Mouse (Mus musculus) liver, embryonic 15.5 days (tissue): ENCODE results near the gene Mlana. TPM values are rescaled to one million over a fixed set of nuclear protein-coding genes. Genes with fewer than 3 reads are reported as not detected.
A peak's percentile ranks its signal among the peaks of the same experiment; 100 is the strongest.

Experiments
- ATAC-seq: fragments of 200-750 bp; cut with Nextera tagmentation; 2 replicates; pipeline ENCODE4 v1.8.0; 2017; ENCODE audit warnings: moderate number of reproducible peaks, mild to moderate bottlenecking, moderate library complexity; ENCODE audit not compliant: insufficient read depth
- H3K27ac ChIP-seq: fragments of 300-500 bp; sonication (generic); replicated peaks from 2 replicates; pipeline ENCODE4 v1.5.1; 2015; ENCODE audit warnings: mild to moderate bottlenecking, inconsistent platforms
- H3K27me3 ChIP-seq: fragments of 300-500 bp; sonication (generic); 2 replicates; pipeline ENCODE4 v1.6.1; 2015; ENCODE audit warnings: mild to moderate bottlenecking, inconsistent platforms
- H3K36me3 ChIP-seq: fragments of 300-500 bp; sonication (generic); replicated peaks from 2 replicates; pipeline ENCODE4 v1.6.1; 2015; ENCODE audit warnings: moderate library complexity, mild to moderate bottlenecking, inconsistent platforms
- H3K4me1 ChIP-seq: fragments of 300-500 bp; sonication (generic); replicated peaks from 2 replicates; pipeline ENCODE4 v1.6.1; 2015; ENCODE audit warnings: inconsistent platforms
- H3K4me2 ChIP-seq: fragments of 300-500 bp; sonication (generic); 2 replicates; pipeline ENCODE4 v1.6.1; 2015; ENCODE audit warnings: moderate library complexity, mild to moderate bottlenecking, inconsistent platforms
- H3K4me3 ChIP-seq: fragments of 300-500 bp; sonication (generic); replicated peaks from 2 replicates; pipeline ENCODE4 v1.5.1; 2015; ENCODE audit warnings: mild to moderate bottlenecking, inconsistent platforms
- H3K9ac ChIP-seq: fragments of 300-500 bp; sonication (generic); 2 replicates; pipeline ENCODE4 v1.6.1; 2015; ENCODE audit warnings: moderate library complexity, mild to moderate bottlenecking, inconsistent platforms
- H3K9me3 ChIP-seq: fragments of 300-500 bp; sonication (generic); replicated peaks from 2 replicates; pipeline ENCODE4 v1.6.1; 2016; ENCODE audit warnings: inconsistent platforms
- WGBS: fragments of 180-500 bp; shearing (Covaris S2); methylation state at CpG from one replicate; pipeline ENCODE4 v1.1.7; 2015; ENCODE audit warnings: mixed read lengths; ENCODE audit not compliant: insufficient replicate concordance; 5-methylcytosine and 5-hydroxymethylcytosine counted together
- polyA plus RNA-seq: library from polyadenylated mRNA; unstranded; fragments of >200 nt; fragmentation: Nextera tagmentation; extraction: Ambion mirVana; gene quantifications from 2 replicates; pipeline ENCODE4 v1.2.1, GENCODE M21; 2015

Gene Mlana
- polyA plus RNA-seq, 1 experiment from 2014 or later = not detected

DNA sequence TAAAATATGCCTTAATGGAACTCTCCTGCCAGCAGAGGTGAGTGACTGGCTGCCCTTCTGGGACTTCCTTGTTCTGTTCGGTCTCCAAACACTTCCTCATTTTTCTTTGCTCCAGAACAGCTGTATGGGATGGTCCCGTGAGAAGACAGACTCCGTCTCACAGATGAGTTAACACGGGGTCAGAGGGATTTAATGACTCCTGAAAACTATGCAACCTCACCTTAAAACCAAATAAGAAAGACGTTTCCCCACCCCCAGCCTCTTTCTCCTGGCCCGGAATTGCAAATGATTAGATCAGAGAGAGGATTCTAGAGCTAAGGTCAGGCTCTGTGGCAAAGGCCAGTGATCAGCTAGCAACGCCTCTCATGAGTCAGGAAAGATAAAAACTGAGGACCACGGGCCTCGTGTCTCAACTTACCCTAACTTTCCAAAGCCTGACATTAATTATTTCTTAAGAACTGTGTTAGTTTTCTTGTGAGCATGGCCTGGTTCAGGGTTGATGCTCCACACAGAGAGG lies 22.0 kb upstream of the Mlana start:
- Histone ChIP-seq H3K27ac (no peak overlapping the region), H3K9me3 (no peaks in the 10 kb centered on the region), H3K9ac (no peak overlapping the region), H3K36me3 (no peaks in the 10 kb centered on the region), H3K4me2 (peak overlapping the region; percentile 10; the same call in 1 of the 2 replicates), H3K27me3 (no peaks in the 10 kb centered on the region), H3K4me3 (no peak overlapping the region), H3K4me1 (peaks cover 6% of the 10 kb centered on the region; the same call in 1 of the 2 replicates)
- no peak for ATAC-seq
- 20% methylated on average over 9 of the region's 9 CpGs for WGBS

DNA sequence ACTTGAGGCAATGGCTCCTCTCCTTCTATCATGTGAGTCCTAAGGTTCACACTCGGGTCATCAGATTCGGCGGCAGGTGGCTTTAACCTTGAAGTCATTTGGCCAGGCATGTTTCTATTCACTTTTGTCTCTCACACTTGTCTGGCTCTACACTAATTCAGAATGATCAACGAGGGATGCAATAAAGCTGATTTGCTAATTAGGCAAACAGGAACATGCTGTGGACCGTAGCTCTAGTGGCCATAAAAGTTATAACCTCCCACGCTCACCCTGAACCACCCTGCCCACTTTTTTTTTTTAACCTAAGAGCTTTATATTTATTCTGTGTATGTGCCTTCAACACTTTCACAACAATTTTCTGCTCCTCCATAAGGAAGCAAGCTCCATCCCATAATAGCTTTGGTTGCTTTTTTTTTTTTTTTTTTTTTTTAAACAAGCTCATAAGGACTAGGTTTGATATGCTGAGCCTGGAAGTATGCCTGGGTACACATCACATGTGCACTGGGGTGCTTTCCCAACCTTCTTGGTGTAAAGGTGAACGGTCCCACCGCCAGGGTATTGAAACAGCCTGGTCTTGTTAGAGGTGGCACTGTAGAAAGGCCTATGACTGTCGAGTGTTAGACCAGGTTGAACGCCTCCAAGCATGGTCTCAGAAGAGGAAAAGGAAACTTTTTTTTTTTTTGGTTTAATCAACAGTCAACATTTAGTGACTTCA lies 21.0 kb upstream of the Mlana start:
- Histone ChIP-seq H3K27ac (no peak overlapping the region), H3K9ac (no peak overlapping the region), H3K36me3 (no peaks in the 10 kb centered on the region), H3K4me2 (no peak overlapping the region), H3K27me3 (no peaks in the 10 kb centered on the region), H3K4me3 (no peak overlapping the region), H3K9me3 (no peaks in the 10 kb centered on the region), H3K4me1 (peaks cover 6% of the 10 kb centered on the region; the same call in 1 of the 2 replicates)
- WGBS = 77% methylated on average over 10 of the region's 10 CpGs
- ATAC-seq = no peak

DNA sequence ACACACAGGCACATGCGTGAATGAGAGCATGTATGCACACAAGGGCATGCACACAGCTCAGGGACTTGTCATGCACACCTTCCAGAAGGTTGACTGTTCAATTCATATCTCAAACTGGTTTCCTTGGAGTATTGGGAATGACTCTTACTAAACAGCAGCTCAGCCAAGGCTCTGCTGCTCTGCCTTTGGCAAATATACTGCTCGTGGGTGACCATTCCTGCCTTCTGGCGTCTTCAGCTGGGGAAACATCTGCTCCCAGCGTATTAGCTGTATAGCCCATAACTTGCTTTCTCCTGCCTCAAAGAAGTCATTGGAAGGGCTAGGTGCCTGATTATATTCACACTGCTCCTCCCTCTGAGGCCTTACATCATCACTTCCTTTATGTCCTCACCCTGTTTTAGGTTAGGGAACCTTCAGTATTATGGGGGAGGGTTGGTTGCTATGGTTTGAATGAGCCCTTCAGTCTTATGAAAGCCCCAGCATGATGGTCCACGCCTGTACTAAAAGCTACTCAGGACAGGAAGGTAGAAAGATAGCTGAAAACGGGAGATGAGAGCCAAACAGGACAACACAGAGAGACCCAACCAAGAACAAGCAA lies 19.3 kb upstream of the Mlana start:
- Histone ChIP-seq H3K36me3 (no peaks in the 10 kb centered on the region), H3K4me1 (peaks cover 6% of the 10 kb centered on the region; the same call in 1 of the 2 replicates), H3K27me3 (no peaks in the 10 kb centered on the region), H3K4me2 (no peak overlapping the region), H3K4me3 (no peak overlapping the region), H3K9ac (no peak overlapping the region), H3K27ac (no peak overlapping the region), H3K9me3 (no peaks in the 10 kb centered on the region)
- ATAC-seq = no peak
- WGBS = 67% methylated on average over 6 of the region's 6 CpGs

DNA sequence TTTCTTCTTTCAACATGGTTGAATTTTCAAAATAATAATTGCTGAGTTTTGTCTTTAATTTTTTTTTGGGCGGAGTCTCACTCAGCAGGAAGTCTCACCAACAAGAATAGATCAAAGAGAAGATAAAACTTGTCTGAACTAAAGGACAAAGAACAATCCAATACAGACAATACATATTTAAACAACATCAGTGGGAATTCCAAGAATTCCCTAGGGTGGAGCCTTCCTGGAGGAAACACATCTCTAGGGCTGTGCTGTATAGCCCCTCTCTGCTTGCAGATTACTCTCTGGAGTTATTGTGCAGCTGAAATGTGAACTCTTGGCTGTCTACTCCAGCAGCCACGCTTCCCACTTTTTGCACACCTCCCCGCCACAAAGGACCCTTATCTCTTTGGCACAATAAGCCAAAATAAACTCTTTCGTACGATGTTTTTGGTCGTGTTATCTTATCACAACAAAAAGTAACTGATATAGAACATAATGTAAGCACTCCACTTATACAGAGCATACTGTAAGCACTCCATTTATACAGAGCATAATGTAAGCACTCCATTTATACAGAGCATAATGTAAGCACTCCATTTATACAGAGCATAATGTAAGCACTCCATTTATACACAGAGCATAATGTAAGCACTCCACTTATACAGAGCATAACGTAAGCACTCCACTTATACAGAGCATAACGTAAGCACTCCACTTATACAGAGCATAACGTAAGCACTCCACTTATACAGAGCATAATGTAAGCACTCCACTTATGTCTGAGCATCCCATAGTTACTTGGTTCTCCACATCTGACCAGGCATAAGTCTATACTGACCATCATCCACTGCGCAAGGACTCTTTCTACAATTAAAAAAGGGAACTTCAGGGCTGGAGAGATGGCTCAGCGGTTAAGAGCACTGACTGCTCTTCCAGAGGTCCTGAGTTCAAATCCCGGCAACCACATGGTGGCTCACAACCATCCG lies 17.2 kb upstream of the Mlana start:
- no peak overlapping the region for H3K4me3 ChIP-seq
- H3K27ac ChIP-seq = no peak overlapping the region
- no peaks in the 10 kb centered on the region for H3K36me3 ChIP-seq
- no peak overlapping the region for H3K4me2 ChIP-seq
- H3K9me3 ChIP-seq = no peaks in the 10 kb centered on the region
- no peak for ATAC-seq
- H3K27me3 ChIP-seq = no peaks in the 10 kb centered on the region
- H3K9ac ChIP-seq = no peak overlapping the region
- H3K4me1 ChIP-seq = peaks cover 4% of the 10 kb centered on the region; the same call in 1 of the 2 replicates
- WGBS = 56% methylated on average over 13 of the region's 13 CpGs

GRCm38 (mm10) chr19:29683844-29684540 lies 13.6 kb upstream of the Mlana start:
- WGBS = 45% methylated on average over 16 of the region's 16 CpGs
- no peaks in the 10 kb centered on the region for H3K27me3 ChIP-seq

GRCm38 (mm10) chr19:29695071-29695470 lies 2.6 kb upstream of the Mlana start:
- Histone ChIP-seq H3K4me3 (no peak overlapping the region), H3K36me3 (no peaks in the 10 kb centered on the region), H3K9me3 (no peaks in the 10 kb centered on the region), H3K9ac (no peak overlapping the region), H3K4me2 (no peak overlapping the region), H3K4me1 (no peaks in the 10 kb centered on the region), H3K27ac (no peak overlapping the region), H3K27me3 (no peaks in the 10 kb centered on the region)
- ATAC-seq = no peak
- WGBS = 73% methylated on average over 10 of the region's 10 CpGs

More at GRCm38 (mm10) chr19:29683844-29684540, 13.6 kb upstream of the Mlana start:
- ATAC-seq = no peak
- Histone ChIP-seq H3K4me1 (no peaks in the 10 kb centered on the region), H3K27ac (no peak overlapping the region), H3K4me2 (no peak overlapping the region), H3K9ac (no peak overlapping the region), H3K4me3 (no peak overlapping the region), H3K36me3 (no peaks in the 10 kb centered on the region), H3K9me3 (no peaks in the 10 kb centered on the region)

DNA sequence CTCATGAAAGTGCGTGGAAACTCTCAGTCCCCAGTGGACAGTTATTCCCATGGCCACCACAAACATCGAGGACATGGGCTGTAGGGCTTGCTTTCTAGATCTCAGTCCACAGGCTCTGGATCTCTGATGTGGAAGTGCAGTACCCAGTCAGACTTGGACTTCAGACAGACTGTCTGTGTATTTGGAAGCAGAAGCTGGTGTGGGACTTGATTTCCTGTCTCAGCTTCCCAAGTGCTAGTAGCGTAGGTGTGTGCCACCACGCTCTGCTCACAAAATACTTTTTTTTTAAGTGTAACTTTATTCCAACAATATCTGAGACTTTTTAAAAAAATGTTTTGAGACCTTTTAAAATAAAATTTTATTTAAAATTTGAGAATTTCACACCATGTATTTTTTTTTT lies 1.3 kb upstream of the Mlana start:
- no peaks in the 10 kb centered on the region for H3K9me3 ChIP-seq
- H3K36me3 ChIP-seq = no peaks in the 10 kb centered on the region
- no peak overlapping the region for H3K27ac ChIP-seq
- no peak overlapping the region for H3K9ac ChIP-seq
- H3K27me3 ChIP-seq = no peaks in the 10 kb centered on the region
- 74% methylated on average over 4 of the region's 4 CpGs for WGBS
- no peak overlapping the region for H3K4me2 ChIP-seq
- H3K4me1 ChIP-seq = no peaks in the 10 kb centered on the region
- ATAC-seq = no peak
- no peak overlapping the region for H3K4me3 ChIP-seq

DNA sequence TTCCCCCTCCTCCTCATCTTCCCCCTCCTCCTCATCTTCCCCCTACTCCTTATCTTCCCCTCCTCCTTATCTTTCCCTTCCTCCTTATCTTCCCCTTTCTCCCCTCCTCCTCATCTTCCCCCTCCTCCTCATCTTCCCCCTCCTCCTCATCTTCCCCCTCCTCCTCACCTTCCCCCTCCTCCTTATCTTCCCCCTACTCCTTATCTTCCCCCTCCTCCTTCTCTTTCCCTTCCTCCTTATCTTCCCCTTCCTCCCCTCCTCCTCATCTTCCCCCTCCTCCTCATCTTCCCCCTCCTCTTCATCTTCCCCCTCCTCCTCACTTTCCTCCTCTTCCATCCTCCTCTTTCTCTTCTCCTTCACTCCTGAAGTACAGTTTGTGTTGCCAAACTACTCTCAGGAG lies 784 bp upstream of the Mlana start:
- Histone ChIP-seq H3K9me3 (no peaks in the 10 kb centered on the region), H3K4me2 (no peak overlapping the region), H3K9ac (no peak overlapping the region), H3K27ac (no peak overlapping the region), H3K4me1 (no peaks in the 10 kb centered on the region), H3K27me3 (no peaks in the 10 kb centered on the region), H3K36me3 (no peaks in the 10 kb centered on the region), H3K4me3 (no peak overlapping the region)
- ATAC-seq = no peak

- Histone ChIP-seq H3K4me2 (no peak overlapping the region), H3K27ac (no peak overlapping the region), H3K4me3 (no peak overlapping the region), H3K4me1 (no peaks in the 10 kb centered on the region), H3K9ac (no peak overlapping the region), H3K9me3 (no peaks in the 10 kb centered on the region), H3K36me3 (no peaks in the 10 kb centered on the region), H3K27me3 (no peaks in the 10 kb centered on the region)
- ATAC-seq = no peak
- WGBS = 50% methylated on average over 4 of the region's 4 CpGs
Observed at GRCm38 (mm10) chr19:29701707-29702106, 4.1 kb downstream of the Mlana start.

DNA sequence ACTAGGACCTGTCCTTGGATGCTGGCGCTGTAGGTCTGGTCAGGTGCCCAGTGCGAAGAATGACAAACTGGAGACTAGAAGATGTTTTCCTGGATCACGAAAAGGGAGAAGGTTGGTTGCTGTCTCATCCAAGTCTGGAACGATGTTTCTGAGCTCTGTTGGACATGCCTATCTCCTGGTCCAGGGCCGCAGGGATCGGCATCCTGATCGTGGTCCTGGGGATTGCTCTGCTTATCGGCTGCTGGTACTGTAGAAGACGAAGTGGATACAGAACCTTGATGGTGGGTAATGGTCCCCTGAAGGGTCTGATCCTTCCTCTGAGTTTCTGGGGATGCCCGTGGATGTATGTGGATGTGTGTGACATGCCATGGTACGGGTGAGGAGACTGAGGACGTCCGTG lies 6.8 kb downstream of the Mlana start:
- Histone ChIP-seq H3K9ac (no peak overlapping the region), H3K27me3 (no peaks in the 10 kb centered on the region), H3K36me3 (no peaks in the 10 kb centered on the region), H3K4me3 (no peak overlapping the region), H3K4me2 (no peak overlapping the region), H3K9me3 (no peaks in the 10 kb centered on the region), H3K4me1 (no peaks in the 10 kb centered on the region; the same call in 1 of the 2 replicates), H3K27ac (no peak overlapping the region)
- WGBS = 75% methylated on average over 13 of the region's 13 CpGs
- ATAC-seq = no peak
